Mouse (Mus musculus) 3134 (cell line): Measurements from ENCODE around the gene Fhit.
"Not testable (repeated sequence)": the region's sequence is repeated elsewhere in the genome, so short reads cannot be mapped to it uniquely, and the experiment has no call there.

Experiments used
- DNase-seq: peaks from one replicate; pipeline ENCODE4 v3.0.0-alpha.2; 2011; ENCODE audit warnings: low spot score; ENCODE audit not compliant: insufficient read length; ENCODE audit errors: extremely low read depth

The Fhit gene

DNA sequence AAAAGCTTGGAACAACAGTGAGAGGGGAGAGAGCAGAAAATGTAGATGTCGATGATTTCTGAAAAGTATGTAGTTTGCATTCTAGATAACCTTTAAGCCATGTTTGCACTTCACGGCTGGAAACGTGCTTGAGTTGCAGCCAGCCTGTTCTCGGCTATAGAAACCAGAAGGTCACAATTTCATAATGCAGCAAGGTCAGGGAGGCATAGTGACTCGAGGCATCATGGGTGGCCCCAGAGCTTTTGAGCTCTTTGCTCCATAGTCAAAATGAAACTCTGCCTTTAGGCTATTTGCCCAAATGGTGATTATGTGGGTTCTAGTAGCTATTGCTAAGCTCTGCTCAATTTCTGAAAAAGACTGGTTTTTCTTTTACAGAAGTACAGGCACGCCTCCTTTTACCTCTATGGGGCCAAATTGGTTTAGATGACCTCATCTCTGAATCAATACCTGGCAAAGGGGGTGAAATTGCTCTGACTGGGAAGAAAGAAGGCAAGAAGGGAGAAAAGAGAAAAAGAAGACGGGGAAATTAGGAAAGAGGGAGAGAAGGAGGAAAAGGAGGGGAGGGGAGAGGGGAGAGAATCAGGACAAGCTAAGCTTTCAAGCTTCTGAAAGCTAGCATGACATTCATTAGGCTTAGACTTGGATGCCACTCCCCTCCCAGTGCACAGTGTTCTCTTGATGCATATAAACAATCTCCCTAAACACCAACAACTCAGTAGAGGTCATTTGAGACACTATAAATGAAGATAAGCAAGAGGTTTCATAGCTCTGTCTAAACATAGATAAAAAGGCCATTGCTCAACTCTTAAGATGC is 1148.6 kb downstream of the Fhit start:
- DNase-seq = no peak

DNA sequence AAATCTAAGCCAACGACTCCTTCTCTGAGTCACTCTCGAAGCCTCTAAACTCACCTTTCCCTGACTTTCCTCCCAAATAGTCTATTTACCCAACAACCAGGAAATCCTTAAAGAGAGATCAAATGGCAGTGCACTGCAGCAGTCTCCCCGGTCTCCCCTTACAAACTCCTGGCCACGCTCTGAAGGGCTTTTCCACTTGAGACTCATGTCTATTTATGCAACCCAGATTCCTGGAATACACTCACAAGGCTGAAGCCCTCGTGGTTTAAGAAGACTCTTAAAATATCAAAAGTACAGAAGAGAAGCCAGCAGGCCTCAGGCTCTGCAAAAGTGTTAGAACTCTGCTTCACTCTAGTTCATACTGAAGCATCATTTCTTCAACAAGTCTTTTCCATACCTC is 1155.6 kb downstream of the Fhit start:
- DNase-seq = no peak

- no peak for DNase-seq
Observed at GRCm38 (mm10) chr14:10003847-10004246, 1158.0 kb downstream of the Fhit start.

DNA sequence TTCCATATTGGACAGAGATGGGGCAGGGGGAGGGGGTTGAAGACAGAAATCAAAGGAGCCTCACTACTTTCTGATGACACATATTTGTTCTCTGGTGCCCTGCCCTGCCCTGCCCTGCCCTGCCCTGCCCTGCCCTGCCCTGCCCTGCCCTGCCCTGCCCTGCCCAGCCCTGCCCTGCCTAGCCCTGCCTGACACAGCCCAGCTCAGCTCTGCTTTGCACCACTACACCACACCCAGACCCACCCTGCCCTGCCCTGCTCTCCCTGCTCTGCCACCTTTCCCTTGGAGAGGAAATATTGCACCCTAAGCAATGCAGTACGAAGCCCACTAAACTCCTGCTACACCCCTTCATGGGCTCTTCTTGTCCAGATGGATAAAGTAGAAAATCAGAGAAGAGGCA is 1171.2 kb downstream of the Fhit start:
- no peak for DNase-seq

DNA sequence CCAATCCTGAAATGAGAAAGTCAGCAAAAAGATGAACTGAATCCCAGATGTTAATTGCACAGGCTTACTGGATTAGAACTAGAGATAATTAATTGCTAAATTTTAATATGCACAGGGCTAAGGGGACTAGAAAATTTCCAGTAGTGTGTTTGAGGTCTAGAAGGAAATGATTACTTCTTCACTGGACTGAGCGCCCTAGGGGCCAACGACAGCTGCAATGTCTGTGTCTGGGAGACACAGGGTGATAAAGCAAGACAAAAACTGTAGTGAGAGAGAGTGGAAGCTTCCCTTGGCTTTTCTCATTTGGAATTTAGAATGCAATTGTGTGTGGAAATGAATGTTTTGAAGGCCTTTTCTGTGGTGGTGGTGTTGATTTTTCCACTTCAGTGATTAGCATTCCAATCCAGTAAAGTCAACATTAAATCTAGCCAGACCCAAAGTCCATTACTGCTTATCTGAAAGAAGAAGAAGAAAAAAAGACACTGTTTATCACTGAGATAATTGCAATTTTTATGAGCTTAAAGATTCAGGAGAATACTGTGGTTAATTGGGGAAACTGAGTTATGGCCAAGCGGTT is 1184.8 kb downstream of the Fhit start:
- DNase-seq = no peak

DNA sequence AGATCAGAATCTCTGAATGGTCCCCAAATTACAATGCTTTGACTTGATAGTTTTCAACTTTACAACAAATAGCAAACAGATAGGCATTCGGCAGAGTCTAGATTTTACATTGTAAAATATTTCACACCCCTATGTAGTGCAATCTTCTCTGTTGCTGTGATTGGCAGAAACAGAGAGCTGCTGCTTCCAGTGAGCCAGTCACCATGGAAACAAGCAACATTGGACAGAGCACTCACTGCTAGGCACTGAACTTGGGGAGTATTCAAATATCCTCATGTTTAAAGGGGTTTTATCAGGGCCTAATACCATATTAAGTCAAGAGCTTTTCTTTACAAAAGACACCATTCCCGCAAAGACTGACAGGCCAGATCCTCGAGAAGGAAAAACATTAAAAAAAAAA is 1187.4 kb downstream of the Fhit start:
- no peak for DNase-seq

DNA sequence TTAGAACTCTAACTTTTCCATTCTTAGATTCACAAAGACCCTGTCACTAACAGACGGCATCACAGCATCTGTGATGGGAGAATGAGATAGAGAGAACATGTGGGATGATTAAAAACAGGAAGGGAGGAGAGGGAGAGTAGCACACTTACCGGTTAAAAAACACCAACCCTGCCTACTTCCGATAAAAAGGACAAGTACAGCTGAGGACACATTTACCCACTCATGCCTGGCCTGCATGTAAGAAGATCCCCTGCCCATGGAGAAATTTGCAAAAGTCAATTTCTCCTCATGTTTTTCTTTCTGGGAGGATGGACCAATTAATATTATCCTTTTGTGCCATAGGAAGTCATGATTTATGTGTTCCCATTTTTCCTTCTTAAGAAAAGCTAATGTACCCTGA is 1198.0 kb downstream of the Fhit start:
- DNase-seq = no peak

DNA sequence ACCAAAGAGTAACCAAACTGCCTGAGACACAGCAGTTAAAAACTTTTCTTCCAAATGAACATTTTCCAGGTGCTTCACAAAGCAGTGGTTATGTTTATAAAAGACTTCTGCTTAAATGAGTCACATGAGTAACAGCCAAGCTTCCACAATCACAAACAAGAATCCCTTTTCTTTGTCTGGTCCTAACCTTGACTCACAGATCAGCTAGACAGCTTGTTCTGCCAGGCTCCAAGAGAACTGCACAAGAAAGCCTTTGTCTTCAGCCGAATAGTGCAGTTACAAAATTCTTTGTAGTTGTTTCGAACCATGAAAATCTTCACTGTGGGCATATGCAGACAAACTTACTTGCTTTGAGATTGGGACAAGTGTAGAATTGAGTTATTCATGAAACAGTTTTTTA is 1201.4 kb downstream of the Fhit start:
- DNase-seq = no peak

DNA sequence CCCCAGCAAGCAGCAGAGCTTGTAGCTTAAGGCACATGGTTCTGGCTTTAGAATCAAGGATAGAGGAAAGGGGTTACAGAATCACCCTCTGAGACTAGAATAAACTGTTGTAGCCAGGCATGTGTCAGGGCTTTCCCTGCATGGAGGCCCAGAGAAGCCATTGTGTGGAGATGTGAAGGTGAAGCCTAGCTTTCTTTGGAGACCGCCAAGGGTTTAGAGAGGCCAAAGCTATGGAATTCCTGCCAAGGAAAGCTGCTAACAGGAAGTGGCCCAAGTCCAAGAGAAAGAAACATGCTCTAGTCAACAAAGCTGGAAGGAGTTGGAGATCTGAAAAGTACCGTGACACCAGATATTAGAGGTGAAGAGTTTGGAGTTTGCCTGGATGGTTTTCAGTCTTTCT is 1262.3 kb downstream of the Fhit start:
- no peak for DNase-seq

DNA sequence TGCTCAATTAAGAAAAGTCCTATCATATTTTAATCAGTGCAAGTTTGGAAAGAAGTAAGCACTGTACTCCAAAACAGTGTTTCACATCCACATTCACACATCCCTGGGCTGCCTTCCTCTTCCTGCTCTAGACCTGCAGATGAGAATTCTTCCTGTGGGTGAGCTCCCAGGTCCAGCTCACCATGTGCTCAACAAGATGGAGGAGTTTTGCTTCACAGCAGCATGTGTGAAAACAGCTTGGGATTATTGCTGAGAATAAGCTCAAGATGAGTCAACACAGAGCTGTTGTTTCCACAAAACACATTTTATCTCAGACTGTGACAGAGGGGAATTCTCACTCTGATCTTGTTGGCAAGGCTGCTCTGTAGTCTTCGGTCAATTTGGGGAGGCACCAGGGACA is 1265.3 kb downstream of the Fhit start:
- no peak for DNase-seq

DNA sequence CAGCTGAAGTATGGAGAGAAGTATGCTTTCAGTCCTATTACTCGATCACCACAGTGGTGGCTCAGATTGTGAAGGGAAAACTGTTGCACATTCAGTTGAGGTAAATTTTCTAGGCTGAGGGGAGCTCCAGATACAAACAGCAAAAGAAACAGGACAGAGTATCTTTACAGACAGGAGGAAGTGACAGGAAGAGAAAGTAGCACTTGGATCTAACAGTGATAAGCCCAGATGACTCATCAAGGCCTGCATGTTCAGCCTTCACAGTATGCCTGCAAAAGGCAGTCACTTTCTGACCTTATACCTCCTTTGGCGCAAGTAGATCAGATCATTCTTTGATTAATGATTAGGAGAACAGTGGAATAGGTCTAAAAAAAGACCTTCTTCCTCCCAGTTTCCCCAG is 1309.8 kb downstream of the Fhit start:
- no peak for DNase-seq

- no peak for DNase-seq
Observed at GRCm38 (mm10) chr14:9832290-9832689, 1329.5 kb downstream of the Fhit start.

GRCm38 (mm10) chr14:9828699-9829240 is 1333.1 kb downstream of the Fhit start:
- DNase-seq = not testable (repeated sequence)

- no peak for DNase-seq
Observed at GRCm38 (mm10) chr14:9815963-9816362, 1345.9 kb downstream of the Fhit start.

DNA sequence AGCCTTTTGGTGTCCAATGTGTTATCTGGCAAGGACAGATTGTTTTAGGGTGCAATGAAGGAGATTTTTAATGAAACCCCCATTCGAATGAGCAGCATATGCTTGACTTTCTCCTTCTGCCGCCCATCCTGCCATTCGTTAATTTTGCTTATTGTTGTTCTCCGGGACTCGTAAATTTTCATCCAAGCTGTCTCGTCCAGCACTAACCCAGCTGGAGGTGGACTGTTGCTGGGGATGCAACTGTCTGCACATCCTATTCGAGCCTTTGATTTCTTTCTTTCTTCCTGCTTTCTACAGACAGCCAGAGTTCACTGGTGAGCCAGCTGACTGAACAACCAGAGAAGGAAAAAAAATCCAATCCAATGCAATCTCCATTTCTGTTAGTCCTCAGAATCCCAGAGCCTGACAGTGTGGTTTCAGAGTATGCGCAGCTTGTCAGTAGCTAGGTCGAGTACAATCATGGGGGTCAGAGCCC is 1350.0 kb downstream of the Fhit start:
- no peak for DNase-seq

DNA sequence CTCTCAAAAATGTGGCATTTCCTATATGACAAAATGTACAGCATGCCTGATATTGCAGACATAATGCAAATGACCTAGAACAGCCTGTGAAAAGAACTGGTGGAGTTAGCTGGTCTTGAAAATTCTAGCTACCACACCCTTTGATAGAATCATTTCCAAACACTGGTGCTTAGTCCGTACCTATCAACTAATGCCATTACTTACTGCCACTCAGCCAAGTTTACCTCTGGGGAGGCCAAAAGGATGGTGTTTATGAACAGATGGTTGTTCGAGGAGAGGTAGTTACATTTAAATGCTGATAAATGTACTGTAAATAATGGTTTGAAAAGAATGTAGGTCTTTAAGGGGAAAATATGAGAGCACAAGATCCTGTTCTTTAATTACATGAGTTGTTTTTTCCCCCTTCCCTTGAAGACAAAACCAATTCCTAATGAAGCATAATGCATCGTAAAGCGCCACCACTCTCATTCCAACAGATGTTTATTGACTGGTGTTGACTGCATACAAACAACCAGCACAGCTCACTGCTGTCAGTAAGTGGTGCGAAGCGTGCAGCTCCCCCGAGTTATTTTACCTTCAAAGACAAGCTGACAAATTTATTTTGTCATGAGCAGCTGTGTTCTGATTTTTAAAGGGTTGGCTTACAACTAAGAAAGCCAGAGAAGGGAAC is 1350.5 kb downstream of the Fhit start:
- DNase-seq = no peak

DNA sequence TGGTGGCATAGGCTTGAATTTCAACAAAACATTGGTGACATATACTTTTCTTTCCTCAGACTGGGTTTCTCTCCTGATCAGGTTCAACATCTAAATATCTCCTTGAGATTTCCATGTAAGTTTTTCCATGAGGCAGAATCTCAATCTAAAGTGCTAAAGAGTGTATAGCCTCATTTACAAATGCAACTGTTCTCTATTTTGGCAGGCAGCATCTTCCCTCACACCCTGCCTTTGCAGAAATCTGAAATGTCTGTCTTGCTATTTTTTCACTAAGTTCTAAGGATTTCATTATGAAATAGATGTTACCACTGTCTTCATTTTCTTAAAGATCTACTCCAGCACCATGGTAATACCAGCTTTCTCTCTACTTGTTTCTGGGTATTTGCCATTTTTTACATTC is 1368.4 kb downstream of the Fhit start:
- no peak for DNase-seq

DNA sequence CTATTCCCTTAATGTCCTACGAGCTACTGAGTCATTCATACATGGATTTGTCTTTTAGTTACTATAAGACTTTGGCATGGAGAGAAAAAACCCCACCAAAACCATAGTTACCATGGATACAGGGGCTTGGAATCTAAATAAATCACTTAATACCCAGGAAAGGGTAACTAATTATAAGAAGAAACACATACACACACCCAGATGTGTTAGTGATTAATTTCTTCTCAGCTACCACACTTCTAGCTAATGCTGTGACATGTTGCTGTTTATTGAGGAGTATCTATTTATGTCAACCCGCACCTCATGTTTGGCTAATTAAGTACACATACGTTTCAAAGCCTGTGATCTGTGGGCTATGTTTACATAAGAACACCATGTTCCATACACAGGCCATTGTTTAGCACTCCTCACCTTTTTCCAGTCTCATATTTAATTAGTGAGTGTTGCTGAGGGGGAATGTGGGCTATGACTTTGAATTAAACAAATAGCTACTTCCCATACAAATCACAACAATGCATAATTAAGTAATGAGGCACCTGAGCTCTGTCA is 1373.4 kb downstream of the Fhit start:
- no peak for DNase-seq

- DNase-seq = no peak
Observed at GRCm38 (mm10) chr14:9787389-9787788, 1374.4 kb downstream of the Fhit start.

GRCm38 (mm10) chr14:9785861-9786260 is 1376.0 kb downstream of the Fhit start:
- no peak for DNase-seq

- DNase-seq = no peak
Observed at GRCm38 (mm10) chr14:9751341-9751740, 1410.5 kb downstream of the Fhit start.
